Mouse (Mus musculus) CD4-positive, CD25-positive, alpha-beta regulatory T cell, adult 9 weeks (primary cell): ENCODE data around the gene Denr. TPM values are rescaled to one million over a fixed set of nuclear protein-coding genes. Genes with fewer than 3 reads are reported as not detected.

Source experiments
- polyA plus RNA-seq: library from polyadenylated mRNA; unstranded; fragments of 100-300 nt; shearing (Covaris generic); gene quantifications from one replicate; pipeline ENCODE4 v1.2.1, GENCODE M21; 2017

Gene Denr
- 105 TPM for polyA plus RNA-seq

DNA sequence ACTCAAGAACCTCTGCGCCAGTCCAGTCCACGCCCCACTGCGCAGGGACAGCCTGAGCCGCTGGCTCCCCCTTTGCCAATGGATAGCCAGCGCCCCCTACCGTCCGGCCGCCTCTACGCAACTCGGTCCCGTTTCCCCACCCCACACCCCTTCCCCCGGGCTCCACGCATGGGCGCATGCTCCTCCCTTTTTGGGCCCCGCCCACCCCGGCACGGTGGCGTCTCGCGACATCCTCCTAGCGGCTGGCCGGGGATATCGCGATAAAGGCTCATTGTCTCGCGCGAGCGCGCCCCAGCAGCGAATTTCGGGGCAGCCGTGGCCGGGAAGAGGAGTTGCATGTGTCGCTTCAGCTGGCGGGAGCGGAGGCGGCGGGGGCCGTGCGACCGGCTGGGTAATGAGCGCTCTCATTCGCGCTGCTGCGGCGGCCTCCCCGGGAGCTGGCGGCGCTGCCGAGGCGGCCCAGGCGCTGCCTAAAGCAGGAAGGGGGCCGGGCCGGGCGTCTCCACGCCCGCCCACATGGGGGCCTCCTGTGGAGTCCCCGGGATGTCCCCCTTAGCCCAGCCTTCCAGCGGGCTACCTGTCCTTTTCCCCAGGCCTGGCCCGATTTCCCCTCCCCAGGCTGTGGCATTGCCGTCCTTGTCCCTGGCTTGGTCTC, at the start of gene Denr:
Gene Denr, plus strand, starts transcription at position 200 of the 655 bp plus-strand sequence.

DNA sequence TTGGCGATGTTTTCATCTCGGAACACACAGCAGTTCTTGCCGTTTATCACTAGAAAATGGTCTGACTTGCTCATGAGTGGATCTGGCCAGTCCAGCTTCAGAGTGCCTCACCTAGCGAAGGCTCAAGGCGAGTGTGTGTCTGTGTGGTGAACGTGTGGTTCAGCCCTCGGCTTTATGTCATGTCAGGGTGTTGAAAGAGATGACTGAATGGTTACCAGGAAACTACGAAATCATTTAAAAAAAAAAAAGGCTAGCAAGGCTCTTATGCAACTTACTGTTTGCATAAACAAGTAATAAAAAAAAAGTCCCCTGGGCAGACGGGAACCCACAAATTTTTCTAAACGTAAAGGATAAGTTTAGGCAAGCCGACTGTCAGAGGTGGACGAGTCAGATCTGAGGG, 41.6 kb upstream of the Denr start, which contains the start of gene Hcar2:
Gene Hcar2, minus strand, starts transcription at position 135 of the 400 bp plus-strand sequence.

GRCm38 (mm10) chr5:123879928-123880327, 27.0 kb upstream of the Denr start, which contains the start of gene Hcar1:
Gene Hcar1, minus strand, starts transcription at chr5:123880020.

DNA sequence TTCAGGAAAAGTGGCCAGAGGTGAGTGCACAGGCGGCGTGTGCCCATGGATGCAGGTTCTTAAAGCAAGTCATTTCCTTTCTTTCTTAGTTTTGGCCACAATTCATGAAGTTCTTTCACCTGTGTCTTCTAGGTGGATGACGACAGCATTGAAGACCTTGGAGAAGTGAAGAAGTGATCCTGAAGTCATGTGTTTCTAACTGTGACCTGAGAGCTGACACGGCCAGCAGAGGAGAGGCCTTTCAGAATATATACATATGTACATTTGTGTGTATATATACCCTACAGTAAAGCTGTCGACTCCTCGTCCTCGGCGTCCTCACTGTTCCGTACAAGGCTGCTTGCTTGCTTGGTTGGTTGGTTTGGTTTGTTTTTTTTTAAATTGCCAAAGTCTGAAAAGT, 20.1 kb downstream of the Denr start, which contains the start of gene Gm43518:
Gene Gm43518, plus strand, starts transcription at position 301 of the 400 bp plus-strand sequence.

DNA sequence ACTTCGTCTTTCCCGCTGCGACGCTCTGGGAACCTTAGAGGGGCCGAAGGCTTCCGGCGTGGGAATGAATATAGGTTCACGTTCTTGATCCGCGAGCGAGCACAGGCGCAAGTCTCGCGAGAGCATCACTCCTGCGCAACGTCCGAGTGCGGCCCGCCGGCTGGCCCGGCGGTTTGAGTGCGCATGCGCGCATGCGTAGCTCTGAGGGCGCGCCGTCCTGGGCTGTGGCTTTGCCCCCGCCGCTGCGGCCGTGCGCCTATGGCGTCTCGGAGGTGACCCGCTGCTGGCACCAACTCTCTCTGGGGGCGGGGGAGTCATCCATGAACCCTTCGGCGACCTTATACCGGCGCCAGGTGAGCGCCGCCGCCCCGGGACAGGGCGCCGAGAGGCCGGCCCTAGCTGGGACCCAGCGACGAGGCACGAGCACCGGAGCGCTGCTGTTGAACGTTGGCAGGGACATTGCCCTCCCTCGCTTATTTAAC, 23.6 kb downstream of the Denr start, which contains the start of gene Ccdc62:
Gene Ccdc62, plus strand, starts transcription at position 172 of the 482 bp plus-strand sequence.

DNA sequence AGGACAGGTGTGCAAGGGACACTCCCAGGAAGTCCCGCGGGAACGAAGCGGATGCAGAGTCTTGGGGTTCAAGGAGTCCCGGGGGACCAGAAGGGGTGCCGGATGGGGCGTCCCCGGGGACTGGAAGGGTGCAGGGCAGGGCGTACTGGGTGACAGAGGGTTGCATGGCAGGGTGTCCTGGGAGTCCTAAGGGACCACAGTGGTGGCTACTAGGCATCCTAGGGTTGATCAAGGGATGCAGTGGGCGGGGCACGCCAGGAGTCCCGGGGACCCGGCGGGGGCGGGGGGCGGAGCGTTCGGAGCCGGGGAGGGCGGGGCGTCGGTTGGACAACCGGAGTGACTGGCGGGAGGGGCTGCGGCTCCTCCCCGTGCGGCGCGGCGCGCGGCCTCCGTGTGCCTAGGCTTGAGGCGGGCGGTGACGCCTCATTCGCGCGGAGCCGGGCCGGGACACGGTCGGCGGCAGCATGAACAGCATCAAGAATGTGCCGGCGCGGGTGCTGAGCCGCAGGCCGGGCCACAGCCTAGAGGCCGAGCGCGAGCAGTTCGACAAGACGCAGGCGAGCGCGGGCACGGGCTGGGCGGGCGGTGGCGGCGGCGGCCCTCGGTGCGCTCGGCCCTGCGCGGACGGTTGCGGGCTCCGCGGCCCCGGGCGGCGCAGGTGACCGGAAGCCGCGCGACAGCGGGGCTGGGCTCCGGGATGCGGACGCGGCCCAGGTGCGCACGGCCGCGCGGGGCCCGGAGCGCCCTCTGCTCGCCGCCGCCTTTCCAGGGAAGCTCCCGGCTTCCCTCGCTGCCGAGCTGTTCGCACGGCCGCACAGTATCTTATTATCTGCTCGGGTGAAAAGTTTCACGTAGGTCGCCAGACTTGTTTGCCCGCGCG, 66.6 kb downstream of the Denr start, which contains the start of gene Hip1r:
Gene Hip1r, plus strand, starts transcription at position 330 of the 880 bp plus-strand sequence.

Other genes with a start within 250 kb of the Denr start
- 102 TPM for gene Clip1, start 222.6 kb upstream of the Denr start, polyA plus RNA-seq
- gene Zcchc8, start 186.1 kb upstream of the Denr start, polyA plus RNA-seq: 98.7 TPM
- 207 TPM for gene Rsrc2, start 157.8 kb upstream of the Denr start, polyA plus RNA-seq
- 2.9 TPM for gene Kntc1, start 157.5 kb upstream of the Denr start, polyA plus RNA-seq
- 0.51 TPM for gene Hcar2, start 41.7 kb upstream of the Denr start, polyA plus RNA-seq
- not detected for gene Hcar1, start 27.2 kb upstream of the Denr start, polyA plus RNA-seq
- gene Gm43518, start 20.2 kb downstream of the Denr start, polyA plus RNA-seq: 6.3 TPM
- gene Ccdc62, start 23.5 kb downstream of the Denr start, polyA plus RNA-seq: 6.1 TPM
- gene Hip1r, start 66.5 kb downstream of the Denr start, polyA plus RNA-seq: 49.5 TPM
- gene Vps37b, start 125.1 kb downstream of the Denr start, polyA plus RNA-seq: 61.5 TPM
- gene Abcb9, start 188.6 kb downstream of the Denr start, polyA plus RNA-seq: 57.8 TPM
- 26.9 TPM for gene Ogfod2, start 205.1 kb downstream of the Denr start, polyA plus RNA-seq
- gene Arl6ip4, start 208.9 kb downstream of the Denr start, polyA plus RNA-seq: 114 TPM